In the genomic region with DNA sequence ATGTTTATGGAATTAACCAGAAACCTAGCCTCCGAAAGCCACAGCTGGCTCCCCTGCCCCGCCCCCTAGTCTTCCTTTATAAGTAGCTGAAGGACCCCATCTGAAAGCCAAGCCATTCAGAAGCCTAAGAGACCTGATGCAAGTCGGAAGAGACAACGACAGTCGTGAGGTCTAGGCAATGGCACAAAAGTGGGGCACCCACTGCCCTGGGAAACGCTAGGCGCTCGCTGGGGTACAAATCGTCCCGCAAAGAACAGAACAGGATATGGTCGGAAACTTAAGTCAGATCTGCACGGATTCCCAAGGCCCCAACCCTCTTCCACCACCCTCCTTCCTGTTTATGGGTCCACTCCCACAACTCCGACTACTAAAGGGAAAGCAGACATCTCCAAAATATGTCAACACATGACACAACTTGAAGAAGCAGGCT, we compare ENCODE assay signal across 8 mouse cellular contexts. TPM values are rescaled to one million over a fixed set of nuclear protein-coding genes. Genes with fewer than 3 reads are reported as not detected.
DNase-seq lines count a peak whose midpoint lies in the region; ATAC-seq and TF ChIP-seq lines count a peak whose summit lies in the region.

No protein-coding gene starts in this region.

- intact Hi-C loops in gastrocnemius, postnatal 14 days (cut with DNase I; ENCODE audit: low total_unique reads): loop anchor here (10.0 kb wide), 1 partner anchor 152 kb away; no protein-coding TSS in a partner anchor
- intact Hi-C loops in gastrocnemius, postnatal 36 days (cut with DNase I): loop anchor here (5.0 kb wide), 2 partner anchors 159 to 184 kb away; no protein-coding TSS in a partner anchor
- intact Hi-C loops in left cerebral cortex, postnatal 4 days (cut with DNase I): loop anchor here (2.0 kb wide), 1 partner anchor 182 kb away; no protein-coding TSS in a partner anchor

- H3ac ChIP-seq in C2C12 (ENCODE audit: control insufficient read depth, insufficient read length, low read depth): peak overlapping the region; percentile 2

- DNase-seq in gastrocnemius, postnatal 14 days: peak; percentile 6
- no peak for DNase-seq in gastrocnemius, postnatal 36 days
- no peak for DNase-seq in right cerebral cortex, adult 18-20 months
- no peak for DNase-seq in left cerebral cortex, postnatal 4 days

- peak overlapping the region; percentile 67 for H3K4me2 ChIP-seq in embryonic facial prominence, embryonic 13.5 days
- peak overlapping the region; percentile 65 for H3K4me2 ChIP-seq in midbrain, embryonic 12.5 days (replicated peaks)

- H3K4me3 ChIP-seq in C2C12 (ENCODE audit: insufficient read depth, poor library complexity, severe bottlenecking): peak overlapping the region; percentile 72
- H3K4me3 ChIP-seq in embryonic facial prominence, embryonic 13.5 days: peak overlapping the region; percentile 77
- H3K4me3 ChIP-seq in midbrain, embryonic 12.5 days: peak overlapping the region; percentile 78

- 3% methylated on average over 13 of the region's 13 CpGs for WGBS in embryonic facial prominence, embryonic 13.5 days
- 5% methylated on average over 13 of the region's 13 CpGs for WGBS in midbrain, embryonic 12.5 days

- H3K9me3 ChIP-seq in embryonic facial prominence, embryonic 13.5 days: no peaks in the 10 kb centered on the region
- no peaks in the 10 kb centered on the region for H3K9me3 ChIP-seq in midbrain, embryonic 12.5 days

- peaks cover 46% of the 10 kb centered on the region for H3K79me2 ChIP-seq in C2C12 (ENCODE audit: control insufficient read depth, insufficient read depth)

- H3K79me3 ChIP-seq in C2C12 (ENCODE audit: low read depth): peaks cover 4% of the 10 kb centered on the region

- H3K36me3 ChIP-seq in C2C12 (ENCODE audit: control insufficient read depth, insufficient read depth): no peaks in the 10 kb centered on the region
- H3K36me3 ChIP-seq in embryonic facial prominence, embryonic 13.5 days: no peaks in the 10 kb centered on the region
- no peaks in the 10 kb centered on the region for H3K36me3 ChIP-seq in midbrain, embryonic 12.5 days

- peaks cover 30% of the 10 kb centered on the region for H3K4me1 ChIP-seq in embryonic facial prominence, embryonic 13.5 days
- H3K4me1 ChIP-seq in midbrain, embryonic 12.5 days: peaks cover 12% of the 10 kb centered on the region

- H3K27me3 ChIP-seq in C2C12 (ENCODE audit: control insufficient read depth, insufficient read depth, insufficient read length): no peaks in the 10 kb centered on the region
- no peaks in the 10 kb centered on the region for H3K27me3 ChIP-seq in embryonic facial prominence, embryonic 13.5 days
- no peaks in the 10 kb centered on the region for H3K27me3 ChIP-seq in midbrain, embryonic 12.5 days

- no peak for TF ChIP-seq CTCF in C2C12 (IDR thresholded peaks at IDR 0.05; ENCODE audit: control insufficient read depth, insufficient read depth, insufficient read length)

- peak overlapping the region; percentile 91 for H3K9ac ChIP-seq in embryonic facial prominence, embryonic 13.5 days
- peak overlapping the region; percentile 76; the same call in 1 of the 2 replicates for H3K9ac ChIP-seq in midbrain, embryonic 12.5 days (replicated peaks)

- peak overlapping the region; percentile 94 for H3K27ac ChIP-seq in embryonic facial prominence, embryonic 13.5 days
- no peak overlapping the region for H3K27ac ChIP-seq in midbrain, embryonic 12.5 days (replicated peaks)

- ATAC-seq in embryonic facial prominence, embryonic 13.5 days (ENCODE audit: insufficient number of reproducible peaks, insufficient read depth, low FRiP score, low TSS enrichment, low read depth): no peak; the same call in 1 of the 2 replicates
- peak; percentile 22 for ATAC-seq in inflammation-experienced regulatory T-cells, adult 6 months
- ATAC-seq in midbrain, embryonic 12.5 days (ENCODE audit: low FRiP score, low read depth): no peak; the same call in 1 of the 2 replicates

TF ChIP-seq in C2C12, 6 proteins besides CTCF, POLR2A, EP300 and RAD21:
- TF ChIP-seq MYOG (IDR thresholded peaks at IDR 0.05; ENCODE audit: control insufficient read depth, extremely low read depth, insufficient read length) (no peak), CEBPB (IDR thresholded peaks at IDR 0.05; ENCODE audit: low read depth) (no peak), MYOD1 (IDR thresholded peaks at IDR 0.05; ENCODE audit: control insufficient read depth, insufficient read length, low read depth) (no peak), MAX (IDR thresholded peaks at IDR 0.05) (no peak), USF1 (IDR thresholded peaks at IDR 0.05; ENCODE audit: low read depth) (no peak), FOSL1 (IDR thresholded peaks at IDR 0.05; ENCODE audit: insufficient read depth, low read length, poor library complexity, severe bottlenecking) (no peak)
TF ChIP-seq in C2C12: peak in this region for 0.

RNA-seq across cellular contexts. Expression of a gene that starts 1.3 kb away (rescaled TPM):
- 1 to 10 TPM; 5.5 to 6.6 TPM for total RNA-seq in gastrocnemius, postnatal 14 days (2021)
- 1 to 10 TPM; 3.1 to 4.0 TPM for total RNA-seq in gastrocnemius, postnatal 36 days (2021)
- 5.0 TPM for polyA plus RNA-seq in C2C12 (2012; fragmentation: generic; extraction: Trizol)
- 16.3 and 16.8 TPM in 2 replicates for polyA plus RNA-seq in embryonic facial prominence, embryonic 13.5 days (2015; fragmentation: Nextera tagmentation; extraction: Ambion mirVana)
- 10 to 100 TPM; 26.2 to 28.4 (median 27.1) TPM for polyA plus RNA-seq in inflammation-experienced regulatory T-cells, adult 6 months (2017; shearing (Covaris generic))
- polyA plus RNA-seq in midbrain, embryonic 12.5 days (2016; fragmentation: Nextera tagmentation; extraction: Ambion mirVana): 8.2 and 9.2 TPM in 2 replicates
- total RNA-seq in left cerebral cortex, postnatal 4 days (2021): 10 to 100 TPM; 40.9 to 43.4 TPM
